ENCODE assay signal across 28 mouse cellular contexts in the genomic region with DNA sequence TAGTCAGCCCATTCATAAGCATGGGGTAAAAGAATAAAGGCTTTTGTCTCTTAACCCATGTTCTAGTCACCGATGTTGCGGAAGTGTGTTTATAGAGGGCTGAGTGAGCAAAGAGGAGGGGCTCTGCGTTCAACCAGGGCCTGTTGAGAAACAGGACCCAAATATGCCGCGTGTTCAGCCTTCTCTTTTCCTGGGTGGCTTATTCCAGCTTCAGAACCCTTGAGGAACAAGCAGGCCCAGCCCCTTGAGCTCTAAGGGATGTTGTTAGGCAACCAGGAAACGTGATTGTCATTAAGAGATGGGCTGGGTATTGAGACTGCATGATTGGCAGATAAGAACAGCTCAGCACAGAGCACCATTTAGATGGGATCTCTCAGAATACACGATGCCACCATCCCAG. TPM values are rescaled to one million over a fixed set of nuclear protein-coding genes. Genes with fewer than 3 reads are reported as not detected.
DNase-seq lines count a peak whose midpoint lies in the region; ATAC-seq and TF ChIP-seq lines count a peak whose summit lies in the region.
"Had no signal": no experiment of that assay in that cellular context is flagged by ENCODE, and none has a peak within 500 bp of the region (broad histone marks: within the 10 kb centered on the region; RNA-seq: fewer than 3 reads in every experiment).

No protein-coding gene starts in this region.

- no peak for DNase-seq in forebrain, postnatal 0 days
- peak; percentile 58 for DNase-seq in lung, postnatal 36 days
- DNase-seq in lung, postnatal 14 days: no peak
- no peak for DNase-seq in left cerebral cortex, postnatal 36 days (ENCODE audit: low spot score in 2 of 2)
- no peak for DNase-seq in cerebellum, postnatal 14 days
- DNase-seq: adrenal gland, postnatal 10 days; cerebellum, adult 18-20 months; cerebellum, postnatal 10 days; gastrocnemius, adult 2 months; gastrocnemius, postnatal 36 days; heart, postnatal 14 days; kidney, adult 2 months; kidney, postnatal 36 days; liver, embryonic 13.5 days had no signal

- no peaks in the 10 kb centered on the region for H3K27me3 ChIP-seq in forebrain, postnatal 0 days (ENCODE audit: insufficient read depth, low read length)
- no peaks in the 10 kb centered on the region for H3K27me3 ChIP-seq in forebrain, embryonic 16.5 days (replicated peaks; ENCODE audit: control insufficient read depth, insufficient read depth, low read length)
- H3K27me3 ChIP-seq: embryonic facial prominence, embryonic 15.5 days; forebrain, embryonic 13.5 days; intestine, embryonic 15.5 days had no signal

- no peak overlapping the region for H3K27ac ChIP-seq in forebrain, postnatal 0 days (ENCODE audit: low read depth, low read length)
- no peak overlapping the region for H3K27ac ChIP-seq in forebrain, embryonic 16.5 days (ENCODE audit: low read length)
- H3K27ac ChIP-seq: embryonic facial prominence, embryonic 15.5 days; forebrain, embryonic 13.5 days; gastrocnemius, adult 2 months; hindbrain, embryonic 10.5 days; hindbrain, postnatal 0 days; intestine, embryonic 15.5 days; layer of hippocampus, adult 2 months; limb, embryonic 10.5 days; liver, embryonic 13.5 days had no signal

- no peak overlapping the region for H3K4me2 ChIP-seq in forebrain, postnatal 0 days (ENCODE audit: low read depth)
- no peak overlapping the region for H3K4me2 ChIP-seq in forebrain, embryonic 16.5 days (ENCODE audit: low read length)
- H3K4me2 ChIP-seq: embryonic facial prominence, embryonic 15.5 days; forebrain, embryonic 13.5 days; intestine, embryonic 15.5 days; limb, embryonic 15.5 days; liver, embryonic 13.5 days; midbrain, embryonic 11.5 days had no signal

- WGBS in forebrain, postnatal 0 days: 54% methylated on average over 7 of the region's 7 CpGs
- 48% methylated on average over 7 of the region's 7 CpGs for WGBS in forebrain, embryonic 16.5 days

- H3K36me3 ChIP-seq in forebrain, postnatal 0 days (ENCODE audit: insufficient read depth): no peaks in the 10 kb centered on the region
- H3K36me3 ChIP-seq in forebrain, embryonic 16.5 days (ENCODE audit: control insufficient read depth, insufficient read depth): no peaks in the 10 kb centered on the region
- H3K36me3 ChIP-seq: embryonic facial prominence, embryonic 15.5 days; hindbrain, embryonic 10.5 days; intestine, embryonic 15.5 days; limb, embryonic 10.5 days; limb, embryonic 15.5 days; liver, embryonic 13.5 days had no signal

- no peaks in the 10 kb centered on the region for H3K4me1 ChIP-seq in forebrain, postnatal 0 days (ENCODE audit: insufficient read depth)
- H3K4me1 ChIP-seq in forebrain, embryonic 16.5 days (replicated peaks; ENCODE audit: control insufficient read depth, insufficient read depth, low read length): peaks cover 7% of the 10 kb centered on the region

- H3K9ac ChIP-seq in forebrain, postnatal 0 days: no peak overlapping the region
- H3K9ac ChIP-seq in forebrain, embryonic 16.5 days (replicated peaks; ENCODE audit: low read depth, low read length): no peak overlapping the region
- H3K9ac ChIP-seq: embryonic facial prominence, embryonic 15.5 days; forebrain, embryonic 13.5 days; intestine, embryonic 15.5 days; limb, embryonic 15.5 days; liver, embryonic 13.5 days had no signal

- intact Hi-C loops in left cerebral cortex, postnatal 36 days (cut with DNase I): no loop called here

- no peaks in the 10 kb centered on the region for H3K9me3 ChIP-seq in forebrain, postnatal 0 days (ENCODE audit: low read length)
- no peaks in the 10 kb centered on the region for H3K9me3 ChIP-seq in forebrain, embryonic 16.5 days (ENCODE audit: control insufficient read depth, low read length)
- H3K9me3 ChIP-seq: embryonic facial prominence, embryonic 15.5 days; forebrain, embryonic 13.5 days; G1E; hindbrain, embryonic 10.5 days; intestine, embryonic 15.5 days; limb, embryonic 10.5 days; limb, embryonic 15.5 days; liver, embryonic 13.5 days had no signal

- no peak overlapping the region for H3K4me3 ChIP-seq in forebrain, postnatal 0 days (ENCODE audit: low read depth, low read length)
- H3K4me3 ChIP-seq in forebrain, embryonic 16.5 days (replicated peaks; ENCODE audit: low read length): no peak overlapping the region
- H3K4me3 ChIP-seq: embryonic facial prominence, embryonic 15.5 days; forebrain, embryonic 13.5 days; gastrocnemius, adult 2 months; hindbrain, embryonic 10.5 days; intestine, embryonic 15.5 days; layer of hippocampus, adult 2 months; limb, embryonic 10.5 days; limb, embryonic 15.5 days; liver, embryonic 13.5 days; myocyte had no signal

- ATAC-seq in forebrain, postnatal 0 days: peak; percentile 50
- ATAC-seq in forebrain, embryonic 16.5 days: no peak
- ATAC-seq in megakaryocyte progenitor cell, adult 5-6 weeks (replicated peaks; ENCODE audit: poor library complexity): peak; percentile 55
- ATAC-seq: forebrain, embryonic 13.5 days; hindbrain, postnatal 0 days; intestine, embryonic 15.5 days; midbrain, embryonic 16.5 days had no signal

- no peak for TF ChIP-seq CTCF in forebrain, postnatal 0 days (IDR thresholded peaks at IDR 0.05; ENCODE audit: low read depth)

RNA-seq across cellular contexts. Expression of a gene that starts 4.0 kb away (rescaled TPM):
- total RNA-seq in forebrain, postnatal 0 days (2014; rRNA removed): 1.0 and 2.0 TPM in 2 replicates
- polyA plus RNA-seq in forebrain, postnatal 0 days (2015; fragmentation: Nextera tagmentation; extraction: Ambion mirVana): 1.3 and 1.8 TPM in 2 replicates
- 0.67 and 1.1 TPM in 2 replicates for polyA plus RNA-seq in forebrain, embryonic 16.5 days (2015; fragmentation: Nextera tagmentation; extraction: Ambion mirVana)
- total RNA-seq in megakaryocyte progenitor cell, adult 5-6 weeks (2015): 0.15 and 0.49 TPM in 2 replicates
- total RNA-seq in megakaryocyte progenitor cell, adult 5-6 weeks (2017): 0.37 and 0.84 TPM in 2 replicates
- 1 to 10 TPM; 2.3 to 3.9 TPM for total RNA-seq in left cerebral cortex, postnatal 36 days (2021)
- total RNA-seq: G1E had no signal

RNA-seq across cellular contexts. Expression of a gene that starts 5.3 kb away (rescaled TPM):
- total RNA-seq in forebrain, postnatal 0 days (2014; rRNA removed): 4.3 and 5.0 TPM in 2 replicates
- polyA plus RNA-seq in forebrain, postnatal 0 days (2015; fragmentation: Nextera tagmentation; extraction: Ambion mirVana): 5.1 and 6.9 TPM in 2 replicates
- 2.7 and 3.1 TPM in 2 replicates for polyA plus RNA-seq in forebrain, embryonic 16.5 days (2015; fragmentation: Nextera tagmentation; extraction: Ambion mirVana)
- total RNA-seq in megakaryocyte progenitor cell, adult 5-6 weeks (2015): 0.96 TPM in 1 of 2 replicates, not detected in the other
- 0.33 and 0.71 TPM in 2 replicates for total RNA-seq in megakaryocyte progenitor cell, adult 5-6 weeks (2017)
- total RNA-seq in left cerebral cortex, postnatal 36 days (2021): 10 to 100 TPM in 1 of 2 experiments, 1 to 10 TPM in 1; 7.9 to 10.9 TPM
- total RNA-seq: gastrocnemius, adult 2 months; gastrocnemius, postnatal 36 days had no signal
- polyA plus RNA-seq: myocyte had no signal

RNA-seq across cellular contexts. Expression of a gene that starts 20.5 kb away (rescaled TPM):
- 18.2 and 27.0 TPM in 2 replicates for total RNA-seq in forebrain, postnatal 0 days (2014; rRNA removed)
- polyA plus RNA-seq in forebrain, postnatal 0 days (2015; fragmentation: Nextera tagmentation; extraction: Ambion mirVana): 143 and 146 TPM in 2 replicates
- 118 and 156 TPM in 2 replicates for polyA plus RNA-seq in forebrain, embryonic 16.5 days (2015; fragmentation: Nextera tagmentation; extraction: Ambion mirVana)
- total RNA-seq in megakaryocyte progenitor cell, adult 5-6 weeks (2015): 50.2 and 52.3 TPM in 2 replicates
- 35.5 and 52.3 TPM in 2 replicates for total RNA-seq in megakaryocyte progenitor cell, adult 5-6 weeks (2017)
- total RNA-seq in left cerebral cortex, postnatal 36 days (2021): 100 to 1,000 TPM; 161 to 185 TPM

RNA-seq across cellular contexts. Expression of a gene that starts 20.5 kb away (rescaled TPM):
- total RNA-seq in forebrain, postnatal 0 days (2014; rRNA removed): 44.9 and 47.6 TPM in 2 replicates
- polyA plus RNA-seq in forebrain, postnatal 0 days (2015; fragmentation: Nextera tagmentation; extraction: Ambion mirVana): 42.1 and 48.1 TPM in 2 replicates
- polyA plus RNA-seq in forebrain, embryonic 16.5 days (2015; fragmentation: Nextera tagmentation; extraction: Ambion mirVana): 55.7 and 62.7 TPM in 2 replicates
- 7.6 and 9.8 TPM in 2 replicates for total RNA-seq in megakaryocyte progenitor cell, adult 5-6 weeks (2015)
- 31.7 and 34.1 TPM in 2 replicates for total RNA-seq in megakaryocyte progenitor cell, adult 5-6 weeks (2017)
- total RNA-seq in left cerebral cortex, postnatal 36 days (2021): 10 to 100 TPM; 39.6 to 48.0 TPM

RNA-seq across cellular contexts. Expression of a gene that starts 22.8 kb away (rescaled TPM):
- total RNA-seq in forebrain, postnatal 0 days (2014; rRNA removed): 0.69 and 0.81 TPM in 2 replicates
- 0.53 and 0.65 TPM in 2 replicates for polyA plus RNA-seq in forebrain, postnatal 0 days (2015; fragmentation: Nextera tagmentation; extraction: Ambion mirVana)
- 0.48 and 0.81 TPM in 2 replicates for polyA plus RNA-seq in forebrain, embryonic 16.5 days (2015; fragmentation: Nextera tagmentation; extraction: Ambion mirVana)
- 30.2 and 31.7 TPM in 2 replicates for total RNA-seq in megakaryocyte progenitor cell, adult 5-6 weeks (2015)
- total RNA-seq in megakaryocyte progenitor cell, adult 5-6 weeks (2017): 68.0 and 70.5 TPM in 2 replicates
- 1 to 10 TPM; 1.7 to 1.8 TPM for total RNA-seq in left cerebral cortex, postnatal 36 days (2021)
